Mouse (Mus musculus) neural tube, embryonic 14.5 days (tissue): ENCODE results near the gene Pfkfb3. TPM values are rescaled to one million over a fixed set of nuclear protein-coding genes. Genes with fewer than 3 reads are reported as not detected.
A peak's percentile ranks its signal among the peaks of the same experiment; 100 is the strongest.
"Not testable (repeated sequence)": the region's sequence is repeated elsewhere in the genome, so short reads cannot be mapped to it uniquely, and the experiment has no call there.

Source experiments
- ATAC-seq: fragments of 200-750 bp; cut with Nextera tagmentation; 2 replicates; pipeline ENCODE4 v1.8.0; 2017; ENCODE audit warnings: low read depth, mild to moderate bottlenecking, moderate TSS enrichment, moderate library complexity
- H3K27ac ChIP-seq: fragments of 300-500 bp; sonication (generic); 2 replicates; pipeline ENCODE4 v1.5.1; 2014; ENCODE audit warnings: low read depth, mild to moderate bottlenecking, control low read depth, low read length, moderate library complexity, mixed read lengths
- H3K27me3 ChIP-seq: fragments of 300-500 bp; sonication (generic); 2 replicates; pipeline ENCODE4 v1.6.1; 2014; ENCODE audit warnings: low read length; ENCODE audit not compliant: control insufficient read depth, insufficient read depth
- H3K36me3 ChIP-seq: fragments of 300-500 bp; sonication (generic); 2 replicates; pipeline ENCODE4 v1.6.1; 2014; ENCODE audit warnings: low read length, mixed read lengths; ENCODE audit not compliant: control insufficient read depth, insufficient read depth
- H3K4me1 ChIP-seq: fragments of 300-500 bp; sonication (generic); 2 replicates; pipeline ENCODE4 v1.6.1; 2014; ENCODE audit warnings: low read length; ENCODE audit not compliant: control insufficient read depth, insufficient read depth
- H3K4me2 ChIP-seq: fragments of 300-500 bp; sonication (generic); 2 replicates; pipeline ENCODE4 v1.6.1; 2014; ENCODE audit warnings: mild to moderate bottlenecking, low read depth, low read length, control low read depth
- H3K4me3 ChIP-seq: fragments of 300-500 bp; sonication (generic); 2 replicates; pipeline ENCODE4 v1.5.1; 2014; ENCODE audit warnings: low read depth, low read length, control low read depth, mixed read lengths
- H3K9ac ChIP-seq: fragments of 300-500 bp; sonication (generic); replicated peaks from 2 replicates; pipeline ENCODE4 v1.6.1; 2014; ENCODE audit warnings: low read depth, mild to moderate bottlenecking, control low read depth, low read length, mixed read lengths
- H3K9me3 ChIP-seq: fragments of 300-500 bp; sonication (generic); 2 replicates; pipeline ENCODE4 v1.6.1; 2016; ENCODE audit warnings: low read length; ENCODE audit not compliant: control insufficient read depth
- WGBS: fragments of 180-500 bp; shearing (Covaris S2); extraction: QIAGEN DNeasy Blood & Tissue Kit; methylation state at CpG from one replicate; pipeline ENCODE4 v1.1.7; 2014; 5-methylcytosine and 5-hydroxymethylcytosine counted together
- polyA plus RNA-seq: library from polyadenylated mRNA; unstranded; fragments of >200 nt; fragmentation: Nextera tagmentation; extraction: Ambion mirVana; gene quantifications from 2 replicates; pipeline ENCODE4 v1.2.1, GENCODE M21; 2014

Pfkfb3 gene
- polyA plus RNA-seq, 1 experiment from 2014 or later: 38.0 TPM

DNA sequence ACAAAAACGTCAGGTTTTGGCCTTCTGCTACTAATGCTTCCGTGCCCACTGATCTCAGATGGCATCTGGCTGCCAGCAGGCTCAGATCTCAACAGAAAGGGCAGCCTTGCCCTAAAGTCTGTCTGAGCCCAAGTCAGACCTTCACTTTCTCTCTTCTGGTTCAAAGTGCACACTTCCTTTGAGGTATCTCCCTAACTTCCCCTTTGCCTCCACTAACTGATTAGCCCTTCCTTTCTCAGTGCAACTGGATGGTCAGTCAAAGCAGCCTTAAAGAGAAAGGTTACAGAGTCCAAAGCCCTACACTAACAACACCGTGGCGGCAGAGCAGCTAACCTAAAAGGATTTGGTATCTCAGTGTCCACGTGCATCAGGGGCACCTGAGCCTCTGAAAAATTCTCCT lies 9.5 kb downstream of the Pfkfb3 start:
- no peak overlapping the region for H3K27ac ChIP-seq
- no peaks in the 10 kb centered on the region for H3K27me3 ChIP-seq
- H3K36me3 ChIP-seq: no peaks in the 10 kb centered on the region
- WGBS: 80% methylated on average over 5 of the region's 5 CpGs
- no peak overlapping the region for H3K4me3 ChIP-seq
- no peak overlapping the region for H3K9ac ChIP-seq
- no peak for ATAC-seq
- H3K9me3 ChIP-seq: no peaks in the 10 kb centered on the region
- no peaks in the 10 kb centered on the region for H3K4me1 ChIP-seq
- no peak overlapping the region for H3K4me2 ChIP-seq

DNA sequence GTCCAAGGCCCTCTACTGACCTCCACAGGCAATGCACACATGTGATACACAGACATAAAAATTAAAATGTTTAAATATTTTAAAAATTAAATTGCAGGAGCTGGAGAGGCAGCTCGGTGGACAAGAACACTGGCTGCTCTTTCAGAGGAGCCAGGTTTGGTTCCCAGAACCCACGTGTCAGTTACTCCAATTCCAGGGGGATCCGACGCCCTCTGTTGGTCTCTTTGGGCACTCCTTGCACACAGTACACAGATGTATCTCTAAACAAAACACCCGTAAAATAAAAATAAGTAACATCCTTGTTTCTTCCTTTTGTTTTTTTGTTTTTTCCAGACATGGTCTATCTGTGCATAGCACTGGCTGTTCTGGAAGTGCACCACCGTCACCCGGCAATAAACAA lies 10.7 kb downstream of the Pfkfb3 start:
- no peaks in the 10 kb centered on the region for H3K27me3 ChIP-seq
- H3K36me3 ChIP-seq: no peaks in the 10 kb centered on the region
- WGBS: 72% methylated on average over 7 of the region's 7 CpGs
- no peak overlapping the region for H3K4me3 ChIP-seq
- H3K9ac ChIP-seq: no peak overlapping the region
- H3K9me3 ChIP-seq: no peaks in the 10 kb centered on the region
- H3K4me1 ChIP-seq: no peaks in the 10 kb centered on the region
- no peak overlapping the region for H3K27ac ChIP-seq
- peak; percentile 12; the same call in 1 of the 2 replicates for ATAC-seq
- no peak overlapping the region for H3K4me2 ChIP-seq

DNA sequence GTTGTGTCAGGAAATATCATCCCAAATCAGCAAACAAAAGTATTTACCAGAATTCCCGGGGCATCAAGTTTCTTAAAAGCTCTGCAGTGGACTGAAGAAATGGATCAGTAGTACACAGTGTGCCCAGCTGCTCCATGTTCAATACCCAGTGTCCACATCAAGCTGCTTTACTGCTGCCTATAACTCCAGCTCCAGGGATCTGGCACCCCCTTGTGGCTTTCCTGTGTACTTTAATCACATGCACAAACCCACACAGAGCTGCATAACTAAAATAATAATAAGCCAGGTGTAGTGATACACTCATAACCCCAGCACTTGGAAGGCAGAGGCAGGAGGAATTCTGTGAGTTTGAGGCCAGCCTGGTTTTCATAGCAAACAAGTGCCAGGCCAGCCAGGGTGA lies 11.2 kb downstream of the Pfkfb3 start:
- Histone ChIP-seq H3K27me3 (no peaks in the 10 kb centered on the region), H3K4me2 (no peak overlapping the region), H3K9me3 (no peaks in the 10 kb centered on the region), H3K36me3 (no peaks in the 10 kb centered on the region), H3K4me3 (no peak overlapping the region), H3K27ac (no peak overlapping the region), H3K4me1 (no peaks in the 10 kb centered on the region), H3K9ac (no peak overlapping the region)
- ATAC-seq: peak; percentile 88; the same call in 1 of the 2 replicates
- WGBS: 91% methylated on average over 1 of the region's 1 CpGs

DNA sequence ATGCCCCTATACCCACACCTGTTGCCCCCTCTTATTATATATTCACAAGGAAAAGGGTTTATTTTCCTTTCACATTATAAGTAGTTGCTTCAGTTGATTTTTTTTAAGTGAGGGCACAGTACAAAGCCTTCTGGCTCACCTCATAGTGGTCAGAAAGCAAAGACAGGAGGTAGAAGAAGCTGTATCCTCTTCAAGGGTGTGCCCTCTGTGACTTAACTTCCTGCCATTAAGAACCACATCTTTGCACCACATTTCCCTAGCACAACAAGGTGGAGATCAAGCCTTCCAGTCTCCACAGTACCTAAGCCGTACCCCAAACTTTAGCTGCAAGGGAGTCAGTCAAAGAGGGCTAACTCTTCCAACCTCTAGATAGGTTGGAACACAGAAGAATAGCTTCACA lies 11.8 kb downstream of the Pfkfb3 start:
- H3K4me3 ChIP-seq: no peak overlapping the region
- no peak overlapping the region for H3K4me2 ChIP-seq
- H3K27ac ChIP-seq: no peak overlapping the region
- no peaks in the 10 kb centered on the region for H3K4me1 ChIP-seq
- no peaks in the 10 kb centered on the region for H3K36me3 ChIP-seq
- H3K27me3 ChIP-seq: no peaks in the 10 kb centered on the region
- H3K9ac ChIP-seq: no peak overlapping the region
- ATAC-seq: no peak
- H3K9me3 ChIP-seq: no peaks in the 10 kb centered on the region
- 90% methylated on average over 1 of the region's 1 CpGs for WGBS

DNA sequence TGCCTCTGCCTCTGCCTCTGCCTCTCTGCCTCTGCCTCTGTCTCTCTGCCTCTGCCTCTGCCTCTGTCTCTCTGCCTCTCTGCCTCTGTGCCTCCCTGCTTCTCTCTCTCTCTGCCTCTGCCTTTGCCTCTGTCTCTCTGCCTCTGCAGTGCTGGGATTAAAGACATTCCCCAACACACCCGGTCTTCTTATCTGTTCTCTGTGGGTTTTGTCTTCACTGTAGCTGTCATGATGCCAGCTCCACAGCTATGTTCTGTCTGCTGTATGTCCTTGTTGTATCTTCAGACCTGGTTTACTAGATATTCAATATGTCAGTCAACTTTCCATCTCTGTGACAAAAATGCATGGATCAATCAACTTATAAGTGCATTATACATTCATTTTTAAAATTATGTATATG lies 12.3 kb downstream of the Pfkfb3 start:
- H3K36me3 ChIP-seq, H3K27me3 ChIP-seq, H3K4me1 ChIP-seq, H3K9me3 ChIP-seq, H3K4me3 ChIP-seq, H3K4me2 ChIP-seq, H3K9ac ChIP-seq, H3K27ac ChIP-seq, ATAC-seq: not testable (repeated sequence)
- 92% methylated on average over 1 of the region's 1 CpGs for WGBS

DNA sequence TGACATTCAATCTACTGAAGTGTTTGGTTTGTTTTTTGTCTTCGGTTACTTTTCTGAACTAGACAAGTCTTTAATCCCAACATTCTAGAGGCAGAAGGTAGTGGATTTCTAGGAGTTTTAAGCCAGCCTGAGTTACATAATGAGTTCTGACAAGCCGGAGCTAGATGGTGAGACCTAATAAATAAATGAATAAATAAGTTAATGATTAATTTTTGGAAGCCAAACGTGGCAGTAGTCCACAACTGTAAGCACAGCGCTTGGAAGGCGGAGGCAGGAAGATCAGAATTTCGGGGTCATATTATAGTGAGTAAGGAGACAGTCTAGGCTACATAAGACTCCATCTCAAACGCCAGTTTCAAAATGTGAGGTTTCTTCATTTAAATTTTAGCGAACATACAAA lies 17.9 kb downstream of the Pfkfb3 start:
- 70% methylated on average over 8 of the region's 8 CpGs for WGBS
- no peak overlapping the region for H3K9ac ChIP-seq
- no peak for ATAC-seq

DNA sequence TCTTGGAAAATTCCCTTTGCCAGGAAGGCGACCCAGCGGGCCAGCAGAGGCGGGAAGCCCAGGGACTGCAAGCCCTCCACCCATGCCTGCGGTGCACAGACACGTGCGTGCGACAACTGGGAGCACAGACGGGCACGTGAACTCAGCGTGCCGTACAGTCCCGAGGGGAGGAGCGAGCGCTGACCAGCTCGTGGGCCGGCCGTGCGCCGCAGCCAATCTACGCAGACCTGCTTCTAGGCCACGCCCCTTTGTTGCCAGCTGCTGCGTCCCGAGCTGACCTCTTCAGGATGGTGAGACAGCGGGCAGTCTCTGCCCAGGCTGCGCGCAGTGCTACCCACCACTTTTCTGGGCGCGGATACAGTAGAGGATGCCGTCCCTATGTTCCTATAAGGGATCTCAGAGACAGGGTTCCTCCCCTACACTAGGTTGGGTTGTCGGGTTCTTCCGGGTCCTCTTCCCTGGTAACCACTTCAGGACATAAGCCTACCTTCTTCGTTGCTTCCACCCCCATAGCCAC lies 18.4 kb downstream of the Pfkfb3 start:
- WGBS: 0% methylated on average over 32 of the region's 32 CpGs
- Histone ChIP-seq H3K36me3 (no peaks in the 10 kb centered on the region), H3K27ac (no peak overlapping the region), H3K4me2 (peak overlapping the region; percentile 91), H3K4me3 (peak overlapping the region; percentile 49), H3K9me3 (no peaks in the 10 kb centered on the region), H3K9ac (0 out of 2 replicates have a peak overlapping the region, but pooled peaks have one; percentile 32), H3K27me3 (no peaks in the 10 kb centered on the region), H3K4me1 (no peaks in the 10 kb centered on the region)
- ATAC-seq: peak; percentile 99

More for the DNA sequence above, 17.9 kb downstream of the Pfkfb3 start:
- Histone ChIP-seq H3K4me1 (no peaks in the 10 kb centered on the region), H3K27ac (no peak overlapping the region), H3K36me3 (no peaks in the 10 kb centered on the region), H3K9me3 (no peaks in the 10 kb centered on the region), H3K27me3 (no peaks in the 10 kb centered on the region), H3K4me3 (peak overlapping the region; percentile 49; the same call in 1 of the 2 replicates), H3K4me2 (peak overlapping the region; percentile 91; the same call in 1 of the 2 replicates)

DNA sequence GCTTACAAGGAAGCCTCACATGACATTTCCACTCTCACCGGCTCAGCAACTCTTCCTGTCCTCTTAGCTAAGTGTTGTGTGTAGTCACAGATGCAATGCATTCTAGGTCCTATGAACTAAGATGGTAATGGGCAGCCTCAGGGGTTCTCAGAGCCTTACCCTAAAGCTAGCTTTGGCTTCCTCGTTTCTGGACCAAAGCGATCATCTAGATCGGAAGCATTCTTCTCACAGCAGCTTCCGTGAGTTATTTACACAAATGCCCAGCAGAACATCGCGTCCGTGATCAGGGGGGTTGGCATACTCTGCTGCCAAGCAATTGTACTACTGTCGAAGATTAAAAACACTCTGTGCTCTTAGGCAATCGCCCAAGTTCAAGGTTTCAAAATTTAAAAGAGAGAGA lies 19.1 kb downstream of the Pfkfb3 start:
- no peak; the same call in 1 of the 2 replicates for ATAC-seq
- H3K9ac ChIP-seq: 0 out of 2 replicates have a peak overlapping the region, but pooled peaks have one; percentile 32

DNA sequence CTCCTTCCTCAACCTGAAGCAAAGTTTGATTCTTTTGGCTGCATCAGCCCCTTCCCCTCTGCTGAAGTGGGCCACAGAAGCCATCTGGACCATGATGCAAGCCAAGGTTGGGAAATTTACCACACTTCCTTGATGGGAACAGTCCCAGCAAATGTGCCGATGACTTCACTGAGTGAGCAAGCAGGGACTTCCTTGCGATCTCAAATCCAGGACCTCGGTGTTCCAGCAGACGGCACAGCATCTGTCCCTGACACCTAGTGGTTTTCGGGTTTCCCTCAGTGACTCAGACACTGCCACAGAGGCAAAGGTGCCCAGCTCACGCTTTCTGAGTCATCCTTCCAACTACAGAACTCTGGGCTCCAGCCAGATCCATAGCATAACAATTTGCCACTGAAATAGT lies 23.8 kb downstream of the Pfkfb3 start:
- no peak for ATAC-seq
- Histone ChIP-seq H3K9me3 (no peaks in the 10 kb centered on the region), H3K9ac (no peak overlapping the region), H3K4me2 (no peak overlapping the region), H3K4me1 (no peaks in the 10 kb centered on the region), H3K36me3 (no peaks in the 10 kb centered on the region), H3K27ac (no peak overlapping the region), H3K27me3 (no peaks in the 10 kb centered on the region), H3K4me3 (no peak overlapping the region)
- 92% methylated on average over 6 of the region's 6 CpGs for WGBS

More for the DNA sequence above, 19.1 kb downstream of the Pfkfb3 start:
- 29% methylated on average over 10 of the region's 10 CpGs for WGBS
- Histone ChIP-seq H3K4me3 (peak overlapping the region; percentile 49), H3K4me2 (peak overlapping the region; percentile 91), H3K27me3 (no peaks in the 10 kb centered on the region), H3K4me1 (no peaks in the 10 kb centered on the region), H3K27ac (no peak overlapping the region), H3K9me3 (no peaks in the 10 kb centered on the region), H3K36me3 (no peaks in the 10 kb centered on the region)
